Mouse (Mus musculus) ES-E14 (cell line): ENCODE results near the gene Erf. TPM values are rescaled to one million over a fixed set of nuclear protein-coding genes. Genes with fewer than 3 reads are reported as not detected.

Experiments used
- DNase-seq: peaks from one replicate; pipeline ENCODE4 v3.0.0-alpha.2; 2013; ENCODE audit warnings: low read depth, low spot score
- H3K27ac ChIP-seq: 2 replicates; pipeline ENCODE4 v1.5.1; 2012; ENCODE audit warnings: low read depth, mild to moderate bottlenecking, low read length, moderate library complexity, mixed read lengths; ENCODE audit not compliant: poor library complexity, insufficient read depth, severe bottlenecking
- H3K36me3 ChIP-seq: 2 replicates; pipeline ENCODE4 v1.6.1; 2012; ENCODE audit warnings: mild to moderate bottlenecking, low read length, moderate library complexity, mixed read lengths; ENCODE audit not compliant: control insufficient read depth, poor library complexity, insufficient read depth, severe bottlenecking
- H3K4me1 ChIP-seq, 2 experiments: fragments of 150-350 bp in 1 of 2; sonication (generic) in 1 of 2; 2 replicates each; pipeline ENCODE4 v1.6.1; 2012; ENCODE audit warnings: low read length in 2 of 2, mild to moderate bottlenecking in 1 of 2, mixed read lengths in 1 of 2; ENCODE audit not compliant: control insufficient read depth in 2 of 2, insufficient read depth in 2 of 2, poor library complexity in 1 of 2
- H3K4me3 ChIP-seq, 2 experiments: fragments of 150-350 bp in 1 of 2; sonication (generic) in 1 of 2; 2 replicates each; pipeline ENCODE4 v1.5.1; 2012; ENCODE audit warnings: low read length in 2 of 2, low read depth in 1 of 2, mild to moderate bottlenecking in 1 of 2, mixed read lengths in 1 of 2; ENCODE audit not compliant: insufficient read depth in 1 of 2, poor library complexity in 1 of 2, severe bottlenecking in 1 of 2
- H3K9ac ChIP-seq: 2 replicates; pipeline ENCODE4 v1.6.1; 2012; ENCODE audit warnings: low read depth, mild to moderate bottlenecking, low read length, mixed read lengths; ENCODE audit not compliant: poor library complexity, insufficient read depth, severe bottlenecking
- H3K9me3 ChIP-seq: fragments of 150-350 bp; sonication (generic); 2 replicates; pipeline ENCODE4 v1.6.1; 2012; ENCODE audit warnings: low read depth, mild to moderate bottlenecking, low read length; ENCODE audit not compliant: control insufficient read depth, insufficient read depth
- CHD2 ChIP-seq: IDR thresholded peaks from 2 replicates; pipeline ENCODE4 v1.6.1; 2014; ENCODE audit warnings: mild to moderate bottlenecking, low read depth, low read length, inconsistent platforms
- HCFC1 ChIP-seq: IDR thresholded peaks from 2 replicates; pipeline ENCODE4 v1.6.1; 2012; ENCODE audit warnings: low read length, inconsistent platforms, borderline replicate concordance; ENCODE audit not compliant: insufficient read depth
- MAFK ChIP-seq: IDR thresholded peaks from 2 replicates; pipeline ENCODE4 v1.6.1; 2014; ENCODE audit warnings: mild to moderate bottlenecking, low read depth, low read length, inconsistent platforms; ENCODE audit not compliant: insufficient read depth
- ZC3H11A ChIP-seq: IDR thresholded peaks from 2 replicates; pipeline ENCODE4 v1.6.1; 2012; ENCODE audit warnings: low read depth, mild to moderate bottlenecking, inconsistent platforms, low read length, borderline replicate concordance
- ZNF384 ChIP-seq: IDR thresholded peaks from 2 replicates; pipeline ENCODE4 v1.6.1; 2012; ENCODE audit warnings: low read depth, low read length, inconsistent platforms
- in situ Hi-C, 2 experiments: fragments of 600-800 bp; cut with MboI; formaldehyde crosslinking; loops; one replicate each; pipeline ENCODE4 v1.15.1; 2025; ENCODE audit warnings: low sequenced_read_pairs in 2 of 2, inconsistent platforms in 1 of 2; ENCODE audit not compliant: unreplicated experiment in 2 of 2
- total RNA-seq: library from RNA; depleted of rRNA; stranded (reverse); fragments of 300-350 nt; gene quantifications from 2 replicates; pipeline ENCODE4 v1.2.3, GENCODE M21; 2012

Erf gene
- total RNA-seq, 1 experiment = 87.1 TPM

GRCm38 (mm10) chr7:25248846-25249313 lies 1.7 kb downstream of the Erf start:
- peaks cover 29% of the 10 kb centered on the region for H3K36me3 ChIP-seq
- peaks cover 3 to 26% of the 10 kb centered on the region in 2 experiments for H3K4me1 ChIP-seq
- H3K9me3 ChIP-seq = no peaks in the 10 kb centered on the region
- H3K27ac ChIP-seq = peak overlapping the region; percentile 94
- DNase-seq = no peak
- H3K9ac ChIP-seq = peak overlapping the region; percentile 91
- TF ChIP-seq ZNF384 (no peak), ZC3H11A (no peak), CHD2 (no peak), MAFK (no peak), HCFC1 (no peak)
- peak overlapping the region; percentile 92 to 98 for H3K4me3 ChIP-seq
- in situ Hi-C loops = no loop called here

DNA sequence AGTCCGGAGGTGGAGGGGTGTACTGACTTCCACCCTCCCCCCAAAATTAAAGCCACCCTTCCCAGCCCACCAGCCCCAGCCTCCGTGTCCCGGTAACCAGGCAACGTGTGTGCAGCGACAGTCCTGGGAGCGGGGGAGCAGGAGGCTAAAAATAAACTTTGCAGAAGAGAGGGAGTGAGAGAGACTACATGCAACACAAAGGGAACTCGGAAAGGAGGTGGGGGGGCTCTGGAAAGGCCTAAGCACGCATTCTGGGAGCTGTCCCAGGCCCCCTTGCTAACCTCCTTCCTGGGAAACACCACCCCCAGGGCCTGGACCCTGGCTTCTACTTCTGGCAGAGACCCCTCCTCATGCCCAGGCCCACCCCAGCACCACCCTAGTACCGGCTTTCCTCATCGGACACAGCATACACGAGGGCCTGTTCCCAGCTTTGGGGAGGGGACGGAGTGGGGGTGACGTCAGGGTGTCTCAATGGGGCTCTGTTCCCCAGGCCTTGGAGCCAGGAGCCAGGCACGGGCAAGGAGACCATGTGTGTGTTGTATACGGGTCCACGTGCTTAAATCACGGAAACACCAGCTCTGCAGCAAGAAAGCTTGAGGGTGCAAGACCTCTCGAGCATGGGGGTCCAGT lies 2.4 kb downstream of the Erf start:
- no peak for TF ChIP-seq CHD2
- TF ChIP-seq ZNF384 = no peak
- TF ChIP-seq ZC3H11A = no peak
- no peak for TF ChIP-seq HCFC1
- TF ChIP-seq MAFK = no peak
- peak overlapping the region; percentile 94; the same call in 1 of the 2 replicates for H3K27ac ChIP-seq
- peak overlapping the region; percentile 92 to 98 for H3K4me3 ChIP-seq
- H3K9me3 ChIP-seq = no peaks in the 10 kb centered on the region
- in situ Hi-C loops = no loop called here
- peaks cover 3 to 31% of the 10 kb centered on the region in 2 experiments for H3K4me1 ChIP-seq
- peaks cover 34% of the 10 kb centered on the region for H3K36me3 ChIP-seq
- peak overlapping the region; percentile 91 for H3K9ac ChIP-seq
- no peak for DNase-seq

DNA sequence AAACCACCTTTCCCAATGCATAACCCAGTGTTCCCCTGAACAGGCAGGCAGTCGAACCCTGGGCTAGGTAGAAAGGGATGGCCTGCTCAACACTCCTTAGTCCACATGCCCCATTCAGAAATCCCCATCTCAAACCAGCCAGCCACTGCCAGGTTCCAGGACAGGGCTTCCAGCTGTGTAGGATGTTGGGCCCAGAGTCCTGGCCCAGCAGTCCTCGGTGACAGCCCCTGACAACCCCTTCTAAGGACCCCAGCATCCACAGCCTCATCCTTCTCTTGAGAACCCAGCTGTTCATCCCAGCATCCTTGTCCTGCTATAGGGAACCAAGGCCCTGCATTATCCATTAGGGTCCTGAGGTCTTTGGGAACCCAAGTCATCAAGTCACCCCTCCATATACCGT lies 3.1 kb downstream of the Erf start:
- Histone ChIP-seq H3K36me3 (peaks cover 40% of the 10 kb centered on the region), H3K9ac (peak overlapping the region; percentile 91; the same call in 1 of the 2 replicates), H3K9me3 (no peaks in the 10 kb centered on the region), H3K4me3 (peak overlapping the region; percentile 92 to 98; a peak in 3 of 4 replicates), H3K27ac (no peak overlapping the region; the same call in 1 of the 2 replicates), H3K4me1 (peaks cover 3 to 35% of the 10 kb centered on the region in 2 experiments)
- no peak for DNase-seq
- TF ChIP-seq MAFK = no peak
- no peak for TF ChIP-seq HCFC1
- no peak for TF ChIP-seq ZNF384
- no peak for TF ChIP-seq ZC3H11A
- no peak for TF ChIP-seq CHD2
- in situ Hi-C loops = no loop called here

- H3K4me1 ChIP-seq = peaks cover 3 to 32% of the 10 kb centered on the region in 2 experiments
- TF ChIP-seq HCFC1 (no peak), ZNF384 (no peak)
Observed at GRCm38 (mm10) chr7:25246759-25247137, 3.8 kb downstream of the Erf start.

More at GRCm38 (mm10) chr7:25246759-25247137, 3.8 kb downstream of the Erf start:
- Histone ChIP-seq H3K27ac (no peak overlapping the region; the same call in 1 of the 2 replicates), H3K4me3 (peak overlapping the region in 1 of 2 experiments; percentile 98; a peak in 1 of 4 replicates), H3K9ac (peak overlapping the region; percentile 41; the same call in 1 of the 2 replicates), H3K9me3 (no peaks in the 10 kb centered on the region), H3K36me3 (peaks cover 43% of the 10 kb centered on the region)
- in situ Hi-C loops = no loop called here
- no peak for DNase-seq
